Mouse (Mus musculus) testis, adult 2 months (tissue): Measurements from ENCODE around the gene Brap.

ENCODE experiments used
- CTCF ChIP-seq: fragments of 200-500 bp; IDR thresholded peaks from 2 replicates; pipeline ENCODE4 v1.5.1; 2012; ENCODE audit warnings: low read depth, mild to moderate bottlenecking, inconsistent platforms, low read length, moderate library complexity; ENCODE audit not compliant: control insufficient read depth, insufficient read depth, insufficient replicate concordance
- POLR2A ChIP-seq: fragments of 200-500 bp; IDR thresholded peaks from 2 replicates; pipeline ENCODE4 v1.6.1; 2012; ENCODE audit warnings: low read depth, mild to moderate bottlenecking, inconsistent platforms, low read length, moderate library complexity; ENCODE audit not compliant: control insufficient read depth

GRCm38 (mm10) chr5:121692897-121693296 lies 32.5 kb downstream of the Brap start:
- TF ChIP-seq CTCF (no peak), POLR2A (no peak)
